Comparison of ENCODE assay signal across 8 mouse cellular contexts in the genomic region with DNA sequence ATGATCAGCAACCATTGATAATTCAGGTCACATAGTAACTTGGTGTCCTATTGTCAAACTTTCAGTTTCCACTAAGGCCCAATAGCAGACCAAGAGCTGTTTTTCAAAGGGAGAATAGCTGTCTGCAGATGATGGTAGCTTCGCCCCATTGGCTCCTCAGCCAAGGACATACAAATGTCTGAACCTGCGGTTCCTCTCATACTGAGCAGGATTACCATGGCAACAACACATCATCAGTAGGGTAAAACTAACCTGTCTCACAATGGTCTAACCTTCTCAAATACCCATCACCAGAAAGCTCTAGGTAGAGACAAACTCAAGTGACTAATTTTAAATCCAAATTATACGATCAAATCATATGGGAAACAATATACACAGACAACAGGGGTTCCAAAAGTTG.
DNase-seq lines count a peak whose midpoint lies in the region; ATAC-seq lines count a peak whose summit lies in the region.

No protein-coding gene starts in this region.

- intact Hi-C loops in left cerebral cortex, postnatal 10 days (cut with DNase I) = no loop called here

- DNase-seq in left cerebral cortex, adult 18-20 months (ENCODE audit: low spot score in 2 of 2) = peak; percentile 73 to 82
- DNase-seq in left cerebral cortex, adult 11 months (ENCODE audit: low spot score) = no peak
- DNase-seq in cerebellum, postnatal 4 days (ENCODE audit: low spot score in 2 of 2) = peak; percentile 53 to 70
- peak; percentile 56 to 77 for DNase-seq in left cerebral cortex, postnatal 10 days (ENCODE audit: extremely low spot score in 1 of 2, low spot score in 2 of 2)
- DNase-seq in natural killer cell, adult 2 months (ENCODE audit: low spot score in 2 of 2) = peak; percentile 63 to 67
- DNase-seq in thymus, postnatal 25 days = peak; percentile 68
- DNase-seq in Muller cell, postnatal 12 days (ENCODE audit: inconsistent ontology term) = no peak

- peak; percentile 69 to 87; a peak in 3 of 4 replicates for ATAC-seq in hematopoietic stem cell, adult 5-6 weeks (replicated peaks in 1 of 2; ENCODE audit: insufficient read depth in 1 of 2, low FRiP score in 2 of 2, low TSS enrichment in 1 of 2, low read depth in 1 of 2, poor library complexity in 2 of 2, severe bottlenecking in 2 of 2)

Comparison
In these comparisons a context has a peak if more than half of its experiments do, and no peak if none do; other contexts are left out.
1. DNase-seq: peak in left cerebral cortex, adult 18-20 months (2 of 2), cerebellum, postnatal 4 days (2 of 2), left cerebral cortex, postnatal 10 days (2 of 2), natural killer cell, adult 2 months (2 of 2) and thymus, postnatal 25 days (single experiment); none in left cerebral cortex, adult 11 months (single experiment) and Muller cell, postnatal 12 days (single experiment).